Mouse (Mus musculus): ENCODE results near the gene Olfr788. TPM values are rescaled to one million over a fixed set of nuclear protein-coding genes. Genes with fewer than 3 reads are reported as not detected.

The Olfr788 gene
- polyA plus RNA-seq (2012; rRNA removed): not detected in 2 replicates

DNA sequence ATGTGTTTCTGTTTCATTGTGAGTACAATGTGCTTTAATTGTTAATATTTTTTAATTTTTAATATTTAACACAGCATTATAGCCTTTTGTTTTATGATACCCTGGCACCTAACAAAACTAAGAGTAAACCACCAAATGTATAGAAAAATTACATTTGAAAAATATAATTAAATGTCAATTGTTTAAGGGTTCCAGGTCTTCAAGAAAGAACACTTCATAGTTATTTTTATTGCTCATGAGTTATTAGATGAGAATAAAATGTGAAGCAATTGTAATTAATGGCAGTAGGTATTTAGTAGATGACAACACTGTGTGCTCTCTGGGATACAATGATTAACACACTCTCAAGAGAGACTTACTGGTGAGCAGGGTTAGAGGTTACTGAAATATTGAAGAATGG, at the start of gene Olfr788:
Olfr788 (plus strand) TSS at position 301 of the 400 bp plus-strand sequence.
- TF ChIP-seq CTCF (IDR thresholded peaks at IDR 0.05; ENCODE audit: borderline replicate concordance, extremely low read depth, insufficient read depth, insufficient read length) (no peak), POLR2A (IDR thresholded peaks at IDR 0.05; ENCODE audit: borderline replicate concordance, extremely low read depth, insufficient read depth, insufficient read length, poor library complexity, severe bottlenecking) (no peak)
- DNase-seq (ENCODE audit: low read depth): no peak

DNA sequence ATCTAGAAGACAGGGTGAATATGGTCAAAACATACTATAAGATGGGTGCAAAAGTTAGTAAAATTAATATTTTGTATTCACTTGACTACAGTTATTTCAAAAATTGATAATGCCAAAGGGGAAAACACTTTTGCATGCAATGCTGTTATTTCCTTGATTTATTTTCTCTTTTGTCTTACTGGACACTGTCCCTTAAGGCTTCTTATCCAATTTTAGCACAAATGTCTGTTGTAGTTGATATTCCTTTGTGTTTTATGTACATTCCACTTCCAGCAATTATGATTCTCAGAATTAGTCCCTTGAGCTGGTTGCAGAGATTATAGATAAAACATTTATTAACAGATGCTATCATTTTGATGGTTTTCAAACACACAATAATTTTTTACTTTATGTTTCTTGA, 43.8 kb upstream of the Olfr788 start, which contains the start of gene Olfr786:
Olfr786 (plus strand) TSS at position 301 of the 400 bp plus-strand sequence.
- no peak for DNase-seq (ENCODE audit: low read depth)
- TF ChIP-seq CTCF (IDR thresholded peaks at IDR 0.05; ENCODE audit: borderline replicate concordance, extremely low read depth, insufficient read depth, insufficient read length) (no peak), POLR2A (IDR thresholded peaks at IDR 0.05; ENCODE audit: borderline replicate concordance, extremely low read depth, insufficient read depth, insufficient read length, poor library complexity, severe bottlenecking) (no peak)

DNA sequence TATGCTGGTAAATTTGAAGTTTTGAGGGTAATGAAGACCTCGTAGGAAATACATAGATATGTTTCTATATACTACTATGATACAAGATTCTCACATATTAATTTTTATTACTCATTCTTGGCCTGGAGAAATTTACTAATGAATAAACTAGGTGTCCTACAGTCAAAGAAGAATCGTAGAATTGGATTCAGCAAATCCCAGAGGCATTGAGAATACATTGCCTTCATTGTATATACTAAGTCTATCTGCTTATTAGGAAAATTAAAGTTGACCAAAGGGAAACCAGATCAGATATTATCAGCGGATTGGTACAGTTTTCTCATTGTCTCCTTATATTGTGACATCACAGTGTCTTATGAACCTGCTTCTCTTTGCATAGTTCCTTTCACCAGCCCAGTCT, 9.2 kb upstream of the Olfr788 start, which contains the start of gene Olfr787:
Olfr787 (plus strand) TSS at position 301 of the 400 bp plus-strand sequence.
- TF ChIP-seq CTCF (IDR thresholded peaks at IDR 0.05; ENCODE audit: borderline replicate concordance, extremely low read depth, insufficient read depth, insufficient read length): no peak
- no peak for TF ChIP-seq POLR2A (IDR thresholded peaks at IDR 0.05; ENCODE audit: borderline replicate concordance, extremely low read depth, insufficient read depth, insufficient read length, poor library complexity, severe bottlenecking)
- no peak for DNase-seq (ENCODE audit: low read depth)

DNA sequence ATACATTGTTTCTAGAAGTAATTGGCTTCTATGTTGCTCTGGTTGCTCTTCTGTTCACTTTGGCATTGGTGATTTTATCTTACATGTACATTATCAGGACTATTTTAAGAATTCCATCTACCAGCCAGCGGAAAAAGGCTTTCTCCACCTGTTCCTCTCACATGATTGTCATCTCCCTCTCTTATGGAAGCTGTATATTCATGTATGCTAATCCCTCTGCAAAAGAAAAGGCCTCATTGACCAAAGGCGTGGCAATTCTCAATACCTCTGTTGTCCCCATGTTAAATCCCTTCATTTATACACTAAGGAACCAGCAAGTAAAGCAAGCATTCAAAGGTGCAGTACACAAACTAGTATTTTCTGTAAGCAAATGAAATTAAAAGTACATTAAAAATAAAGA, 2.5 kb downstream of the Olfr788 start:
- TF ChIP-seq CTCF (IDR thresholded peaks at IDR 0.05; ENCODE audit: borderline replicate concordance, extremely low read depth, insufficient read depth, insufficient read length) (no peak), POLR2A (IDR thresholded peaks at IDR 0.05; ENCODE audit: borderline replicate concordance, extremely low read depth, insufficient read depth, insufficient read length, poor library complexity, severe bottlenecking) (no peak)
- DNase-seq (ENCODE audit: low read depth): peak; percentile 1

DNA sequence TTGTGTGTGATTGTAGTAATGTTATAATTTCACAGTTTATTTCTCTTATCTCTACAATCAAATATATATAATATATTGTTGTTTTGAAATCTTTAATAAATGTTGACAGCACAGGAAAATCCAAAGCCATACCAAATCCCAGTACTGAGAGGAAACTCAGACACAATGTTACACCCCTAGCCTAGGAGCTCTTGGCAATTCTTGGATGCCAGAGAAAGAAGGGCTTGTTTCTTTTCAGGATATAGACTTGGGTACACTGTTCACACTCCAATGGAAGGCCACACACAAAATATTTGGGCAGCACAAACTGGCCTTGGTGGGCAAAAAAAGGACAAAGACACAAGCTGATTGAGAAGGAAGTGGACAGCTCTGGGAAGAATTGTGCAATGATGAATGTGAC, 2.9 kb downstream of the Olfr788 start:
- TF ChIP-seq POLR2A (IDR thresholded peaks at IDR 0.05; ENCODE audit: borderline replicate concordance, extremely low read depth, insufficient read depth, insufficient read length, poor library complexity, severe bottlenecking): no peak
- TF ChIP-seq CTCF (IDR thresholded peaks at IDR 0.05; ENCODE audit: borderline replicate concordance, extremely low read depth, insufficient read depth, insufficient read length): no peak
- no peak for DNase-seq (ENCODE audit: low read depth)

DNA sequence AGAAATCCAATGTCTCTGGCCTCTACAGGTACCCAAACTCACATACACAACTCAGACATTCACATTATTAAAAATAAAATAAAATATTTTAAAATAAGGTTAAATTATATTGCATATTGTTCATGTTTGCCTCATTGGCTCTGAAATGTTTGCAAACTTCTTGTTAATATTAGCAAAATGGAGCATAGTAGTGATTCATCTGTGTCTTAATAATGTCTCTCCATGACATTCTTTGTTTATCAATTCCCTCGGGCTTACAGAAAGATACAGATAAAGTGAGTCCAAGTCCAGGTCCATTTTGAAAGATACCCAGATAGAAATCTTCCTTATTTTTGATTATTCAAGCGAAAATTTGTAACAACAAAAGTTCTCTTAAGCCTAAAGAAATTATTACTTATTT, 13.7 kb downstream of the Olfr788 start, which contains the start of gene Olfr789:
Olfr789 (plus strand) TSS at position 301 of the 400 bp plus-strand sequence.
- TF ChIP-seq CTCF (IDR thresholded peaks at IDR 0.05; ENCODE audit: borderline replicate concordance, extremely low read depth, insufficient read depth, insufficient read length) (no peak), POLR2A (IDR thresholded peaks at IDR 0.05; ENCODE audit: borderline replicate concordance, extremely low read depth, insufficient read depth, insufficient read length, poor library complexity, severe bottlenecking) (no peak)
- DNase-seq (ENCODE audit: low read depth): no peak

DNA sequence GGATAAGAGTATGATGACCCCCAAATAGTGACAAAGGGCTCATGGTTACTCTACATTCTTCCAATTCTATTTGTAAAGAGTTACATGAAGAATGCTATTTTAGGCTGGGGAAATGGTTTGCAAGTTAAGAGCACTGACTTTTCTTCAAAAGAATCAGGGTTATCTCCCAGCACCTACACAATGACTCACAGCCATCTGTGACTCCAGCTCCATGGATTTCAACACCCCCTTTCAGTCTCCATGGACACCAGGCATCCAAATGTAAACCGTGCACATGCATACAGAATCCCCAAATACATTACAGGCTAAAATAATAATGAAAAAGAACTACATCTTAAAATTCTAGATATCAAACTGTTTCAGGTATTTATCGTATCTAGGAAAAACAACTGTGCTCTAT, 19.3 kb downstream of the Olfr788 start:
- no peak for DNase-seq (ENCODE audit: low read depth)
- TF ChIP-seq POLR2A (IDR thresholded peaks at IDR 0.05; ENCODE audit: borderline replicate concordance, extremely low read depth, insufficient read depth, insufficient read length, poor library complexity, severe bottlenecking) (no peak), CTCF (IDR thresholded peaks at IDR 0.05; ENCODE audit: borderline replicate concordance, extremely low read depth, insufficient read depth, insufficient read length) (no peak)

DNA sequence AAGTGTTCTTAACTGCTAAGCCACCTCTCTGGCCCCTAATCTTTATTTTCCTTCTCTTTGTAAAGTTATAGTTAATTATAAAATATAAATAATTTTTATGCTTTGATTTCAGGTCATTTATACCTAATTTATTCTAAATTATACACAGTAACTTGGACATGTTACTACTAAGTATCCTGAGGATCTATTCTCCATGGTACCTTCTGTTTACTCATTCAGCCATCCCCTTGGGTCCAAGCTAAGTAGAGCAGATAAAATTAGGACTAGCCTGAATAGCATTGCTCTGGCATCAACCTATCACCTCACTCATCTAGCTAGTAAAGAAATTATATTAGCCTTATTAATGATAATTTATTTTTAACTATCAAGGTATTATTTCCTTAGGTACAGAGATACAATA, 27.4 kb downstream of the Olfr788 start, which contains the start of gene Olfr790:
Olfr790 (plus strand) TSS at position 301 of the 400 bp plus-strand sequence.
- TF ChIP-seq POLR2A (IDR thresholded peaks at IDR 0.05; ENCODE audit: borderline replicate concordance, extremely low read depth, insufficient read depth, insufficient read length, poor library complexity, severe bottlenecking) (no peak), CTCF (IDR thresholded peaks at IDR 0.05; ENCODE audit: borderline replicate concordance, extremely low read depth, insufficient read depth, insufficient read length) (no peak)

DNA sequence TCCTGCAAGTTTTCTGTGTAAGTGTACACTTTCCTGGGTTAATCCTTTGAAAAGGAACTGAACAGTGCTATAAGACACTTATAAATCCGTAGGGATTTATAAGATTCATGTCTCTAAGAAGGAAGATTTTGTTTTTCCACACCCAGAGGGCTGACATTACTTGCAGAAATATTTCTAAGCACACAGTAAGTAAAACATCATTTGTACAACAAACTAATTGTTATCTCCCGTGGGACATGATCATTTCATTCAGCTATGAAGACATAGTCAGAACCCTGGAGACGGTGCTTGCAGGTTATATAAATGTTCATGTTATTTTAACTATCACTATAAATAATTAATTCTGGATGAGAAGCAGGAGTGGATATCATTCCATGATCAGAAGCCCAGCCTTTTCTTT, 50.7 kb downstream of the Olfr788 start, which contains the start of gene Olfr791:
Olfr791 (plus strand) TSS at position 301 of the 400 bp plus-strand sequence.
- TF ChIP-seq POLR2A (IDR thresholded peaks at IDR 0.05; ENCODE audit: borderline replicate concordance, extremely low read depth, insufficient read depth, insufficient read length, poor library complexity, severe bottlenecking): no peak
- TF ChIP-seq CTCF (IDR thresholded peaks at IDR 0.05; ENCODE audit: borderline replicate concordance, extremely low read depth, insufficient read depth, insufficient read length): no peak
- DNase-seq (ENCODE audit: low read depth): no peak

More for the DNA sequence above, 27.4 kb downstream of the Olfr788 start, which contains the start of gene Olfr790:
- DNase-seq (ENCODE audit: low read depth): no peak

Other genes starting within 250 kb of the Olfr788 start
- not detected in 2 replicates for gene Olfr774, start 234.8 kb upstream of the Olfr788 start, polyA plus RNA-seq (2012; rRNA removed)
- gene Olfr775, start 222.6 kb upstream of the Olfr788 start, polyA plus RNA-seq (2012; rRNA removed): not detected in 2 replicates
- gene Olfr776, start 211.9 kb upstream of the Olfr788 start, polyA plus RNA-seq (2012; rRNA removed): not detected in 2 replicates
- not detected in 2 replicates for gene Olfr777, start 199.5 kb upstream of the Olfr788 start, polyA plus RNA-seq (2012; rRNA removed)
- not detected in 2 replicates for gene Olfr780, start 152.9 kb upstream of the Olfr788 start, polyA plus RNA-seq (2012; rRNA removed)
- gene Olfr781, start 142.1 kb upstream of the Olfr788 start, polyA plus RNA-seq (2012; rRNA removed): not detected in 2 replicates
- not detected in 2 replicates for gene Olfr782, start 122.1 kb upstream of the Olfr788 start, polyA plus RNA-seq (2012; rRNA removed)
- 0.08 and 0.16 TPM in 2 replicates for gene Olfr784, start 86.9 kb upstream of the Olfr788 start, polyA plus RNA-seq (2012; rRNA removed)
- not detected in 2 replicates for gene Olfr785, start 65.6 kb upstream of the Olfr788 start, polyA plus RNA-seq (2012; rRNA removed)
- not detected in 2 replicates for gene Olfr786, start 43.7 kb upstream of the Olfr788 start, polyA plus RNA-seq (2012; rRNA removed)
- gene Olfr787, start 9.1 kb upstream of the Olfr788 start, polyA plus RNA-seq (2012; rRNA removed): not detected in 2 replicates
- gene Olfr789, start 13.8 kb downstream of the Olfr788 start, polyA plus RNA-seq (2012; rRNA removed): not detected in 2 replicates
- not detected in 2 replicates for gene Olfr790, start 27.5 kb downstream of the Olfr788 start, polyA plus RNA-seq (2012; rRNA removed)
- gene Olfr791, start 50.8 kb downstream of the Olfr788 start, polyA plus RNA-seq (2012; rRNA removed): not detected in 2 replicates
- not detected in 2 replicates for gene Olfr792, start 68.2 kb downstream of the Olfr788 start, polyA plus RNA-seq (2012; rRNA removed)
- gene Olfr794, start 96.7 kb downstream of the Olfr788 start, polyA plus RNA-seq (2012; rRNA removed): not detected in 2 replicates
- gene Olfr796, start 141.6 kb downstream of the Olfr788 start, polyA plus RNA-seq (2012; rRNA removed): not detected in 2 replicates
- gene Olfr798, start 156.9 kb downstream of the Olfr788 start, polyA plus RNA-seq (2012; rRNA removed): not detected in 2 replicates
- gene Olfr799, start 166.5 kb downstream of the Olfr788 start, polyA plus RNA-seq (2012; rRNA removed): not detected in 2 replicates
- gene Olfr800, start 186.7 kb downstream of the Olfr788 start, polyA plus RNA-seq (2012; rRNA removed): not detected in 2 replicates
- not detected in 2 replicates for gene Olfr801, start 202.9 kb downstream of the Olfr788 start, polyA plus RNA-seq (2012; rRNA removed)
- gene Olfr802, start 217.2 kb downstream of the Olfr788 start, polyA plus RNA-seq (2012; rRNA removed): not detected in 2 replicates
- not detected in 2 replicates for gene Olfr803, start 223.3 kb downstream of the Olfr788 start, polyA plus RNA-seq (2012; rRNA removed)
- gene Olfr804, start 232.2 kb downstream of the Olfr788 start, polyA plus RNA-seq (2012; rRNA removed): not detected in 2 replicates